Mouse (Mus musculus): Measurements from ENCODE around the gene Abcf2. TPM values are rescaled to one million over a fixed set of nuclear protein-coding genes. Genes with fewer than 3 reads are reported as not detected.

Gene Abcf2
- total and polyA plus RNA-seq, 2 experiments, result 25.9 to 31.9 TPM

GRCm38 (mm10) chr5:24595786-24596380 is 18.6 kb upstream of the Abcf2 start:
- Histone ChIP-seq H3K9ac (ENCODE audit: low read depth, low read length) (no peak overlapping the region), H3K27ac (replicated peaks; ENCODE audit: insufficient read depth, low read depth, low read length) (no peak overlapping the region), H3K79me2 (ENCODE audit: control insufficient read depth, insufficient read depth, low read length) (no peaks in the 10 kb centered on the region), H3K4me1 (ENCODE audit: control insufficient read depth, insufficient read depth, low read length) (peaks cover 4% of the 10 kb centered on the region), H3K4me3 (ENCODE audit: insufficient read depth, low read depth, low read length) (no peak overlapping the region), H3K36me3 (ENCODE audit: control insufficient read depth, insufficient read depth, low read length) (no peaks in the 10 kb centered on the region), H3K27me3 (ENCODE audit: control insufficient read depth, insufficient read depth, low read length) (no peaks in the 10 kb centered on the region)
- 77% methylated on average over 14 of the region's 14 CpGs for WGBS
- no peak for DNase-seq (ENCODE audit: extremely low read depth, low read depth, low spot score)
- TF ChIP-seq CTCF (IDR thresholded peaks at IDR 0.05; ENCODE audit: low read depth, low read length) (no peak), POLR2A (IDR thresholded peaks at IDR 0.05; ENCODE audit: extremely low read depth, insufficient read depth, low read length) (no peak)

GRCm38 (mm10) chr5:24595261-24595660 is 18.0 kb upstream of the Abcf2 start:
- no peak overlapping the region for H3K9ac ChIP-seq (ENCODE audit: low read depth, low read length)
- H3K4me3 ChIP-seq (ENCODE audit: insufficient read depth, low read depth, low read length), result no peak overlapping the region
- H3K79me2 ChIP-seq (ENCODE audit: control insufficient read depth, insufficient read depth, low read length), result no peaks in the 10 kb centered on the region
- 94% methylated on average over 5 of the region's 5 CpGs for WGBS
- H3K27me3 ChIP-seq (ENCODE audit: control insufficient read depth, insufficient read depth, low read length), result no peaks in the 10 kb centered on the region
- TF ChIP-seq CTCF (IDR thresholded peaks at IDR 0.05; ENCODE audit: low read depth, low read length), result no peak
- no peak for TF ChIP-seq POLR2A (IDR thresholded peaks at IDR 0.05; ENCODE audit: extremely low read depth, insufficient read depth, low read length)
- DNase-seq (ENCODE audit: extremely low read depth, low read depth, low spot score), result no peak
- H3K36me3 ChIP-seq (ENCODE audit: control insufficient read depth, insufficient read depth, low read length), result no peaks in the 10 kb centered on the region
- no peak overlapping the region for H3K27ac ChIP-seq (replicated peaks; ENCODE audit: insufficient read depth, low read depth, low read length)
- peaks cover 4% of the 10 kb centered on the region for H3K4me1 ChIP-seq (ENCODE audit: control insufficient read depth, insufficient read depth, low read length)

- no peaks in the 10 kb centered on the region for H3K79me2 ChIP-seq (ENCODE audit: control insufficient read depth, insufficient read depth, low read length)
- H3K9ac ChIP-seq (ENCODE audit: low read depth, low read length), result no peak overlapping the region
- DNase-seq (ENCODE audit: extremely low read depth, low read depth, low spot score), result no peak
- H3K4me1 ChIP-seq (ENCODE audit: control insufficient read depth, insufficient read depth, low read length), result peaks cover 4% of the 10 kb centered on the region
- no peak overlapping the region for H3K27ac ChIP-seq (replicated peaks; ENCODE audit: insufficient read depth, low read depth, low read length)
- H3K4me3 ChIP-seq (ENCODE audit: insufficient read depth, low read depth, low read length), result no peak overlapping the region
- WGBS, result 97% methylated on average over 5 of the region's 5 CpGs
- TF ChIP-seq CTCF (IDR thresholded peaks at IDR 0.05; ENCODE audit: low read depth, low read length), result no peak
- no peak for TF ChIP-seq POLR2A (IDR thresholded peaks at IDR 0.05; ENCODE audit: extremely low read depth, insufficient read depth, low read length)
- H3K36me3 ChIP-seq (ENCODE audit: control insufficient read depth, insufficient read depth, low read length), result peaks cover under 1% of the 10 kb centered on the region; the same call in 1 of the 2 replicates
- no peaks in the 10 kb centered on the region for H3K27me3 ChIP-seq (ENCODE audit: control insufficient read depth, insufficient read depth, low read length)
Observed at GRCm38 (mm10) chr5:24594346-24594745, 17.1 kb upstream of the Abcf2 start.

- Histone ChIP-seq H3K4me3 (ENCODE audit: insufficient read depth, low read depth, low read length) (no peak overlapping the region), H3K9ac (ENCODE audit: low read depth, low read length) (no peak overlapping the region), H3K27me3 (ENCODE audit: control insufficient read depth, insufficient read depth, low read length) (no peaks in the 10 kb centered on the region), H3K27ac (replicated peaks; ENCODE audit: insufficient read depth, low read depth, low read length) (no peak overlapping the region), H3K79me2 (ENCODE audit: control insufficient read depth, insufficient read depth, low read length) (no peaks in the 10 kb centered on the region), H3K36me3 (ENCODE audit: control insufficient read depth, insufficient read depth, low read length) (peaks cover 3% of the 10 kb centered on the region), H3K4me1 (ENCODE audit: control insufficient read depth, insufficient read depth, low read length) (peaks cover 4% of the 10 kb centered on the region)
- TF ChIP-seq POLR2A (IDR thresholded peaks at IDR 0.05; ENCODE audit: extremely low read depth, insufficient read depth, low read length), result no peak
- TF ChIP-seq CTCF (IDR thresholded peaks at IDR 0.05; ENCODE audit: low read depth, low read length), result no peak
- 87% methylated on average over 10 of the region's 10 CpGs for WGBS
- no peak for DNase-seq (ENCODE audit: extremely low read depth, low read depth, low spot score)
Observed at GRCm38 (mm10) chr5:24593928-24594327, 16.7 kb upstream of the Abcf2 start.

- TF ChIP-seq POLR2A (IDR thresholded peaks at IDR 0.05; ENCODE audit: extremely low read depth, insufficient read depth, low read length) (no peak), CTCF (IDR thresholded peaks at IDR 0.05; ENCODE audit: low read depth, low read length) (no peak)
- WGBS, result 87% methylated on average over 10 of the region's 10 CpGs
- H3K79me2 ChIP-seq (ENCODE audit: control insufficient read depth, insufficient read depth, low read length), result no peaks in the 10 kb centered on the region
- DNase-seq (ENCODE audit: extremely low read depth, low read depth, low spot score), result no peak
- H3K36me3 ChIP-seq (ENCODE audit: control insufficient read depth, insufficient read depth, low read length), result peaks cover 3% of the 10 kb centered on the region
- no peaks in the 10 kb centered on the region for H3K27me3 ChIP-seq (ENCODE audit: control insufficient read depth, insufficient read depth, low read length)
- H3K9ac ChIP-seq (ENCODE audit: low read depth, low read length), result no peak overlapping the region
- H3K4me1 ChIP-seq (ENCODE audit: control insufficient read depth, insufficient read depth, low read length), result peaks cover 7% of the 10 kb centered on the region
- no peak overlapping the region for H3K4me3 ChIP-seq (ENCODE audit: insufficient read depth, low read depth, low read length)
- H3K27ac ChIP-seq (replicated peaks; ENCODE audit: insufficient read depth, low read depth, low read length), result no peak overlapping the region
Observed at GRCm38 (mm10) chr5:24593230-24593629, 16.0 kb upstream of the Abcf2 start.

GRCm38 (mm10) chr5:24592471-24593160 is 15.3 kb upstream of the Abcf2 start:
- Histone ChIP-seq H3K4me3 (ENCODE audit: insufficient read depth, low read depth, low read length) (no peak overlapping the region), H3K4me1 (ENCODE audit: control insufficient read depth, insufficient read depth, low read length) (peaks cover 11% of the 10 kb centered on the region), H3K9ac (ENCODE audit: low read depth, low read length) (no peak overlapping the region), H3K27ac (replicated peaks; ENCODE audit: insufficient read depth, low read depth, low read length) (no peak overlapping the region), H3K79me2 (ENCODE audit: control insufficient read depth, insufficient read depth, low read length) (no peaks in the 10 kb centered on the region), H3K36me3 (ENCODE audit: control insufficient read depth, insufficient read depth, low read length) (peaks cover 3% of the 10 kb centered on the region), H3K27me3 (ENCODE audit: control insufficient read depth, insufficient read depth, low read length) (no peaks in the 10 kb centered on the region)
- no peak for DNase-seq (ENCODE audit: extremely low read depth, low read depth, low spot score)
- WGBS, result 72% methylated on average over 21 of the region's 21 CpGs
- no peak for TF ChIP-seq POLR2A (IDR thresholded peaks at IDR 0.05; ENCODE audit: extremely low read depth, insufficient read depth, low read length)
- no peak for TF ChIP-seq CTCF (IDR thresholded peaks at IDR 0.05; ENCODE audit: low read depth, low read length)
